Mouse (Mus musculus): ENCODE measurements around the gene B3galt5. TPM values are rescaled to one million over a fixed set of nuclear protein-coding genes. Genes with fewer than 3 reads are reported as not detected.
"Not testable (repeated sequence)": the region's sequence is repeated elsewhere in the genome, so short reads cannot be mapped to it uniquely, and the experiment has no call there.

B3galt5 gene
- total RNA-seq, 2 experiments from 2014 or later: 59.4 to 63.4 TPM

DNA sequence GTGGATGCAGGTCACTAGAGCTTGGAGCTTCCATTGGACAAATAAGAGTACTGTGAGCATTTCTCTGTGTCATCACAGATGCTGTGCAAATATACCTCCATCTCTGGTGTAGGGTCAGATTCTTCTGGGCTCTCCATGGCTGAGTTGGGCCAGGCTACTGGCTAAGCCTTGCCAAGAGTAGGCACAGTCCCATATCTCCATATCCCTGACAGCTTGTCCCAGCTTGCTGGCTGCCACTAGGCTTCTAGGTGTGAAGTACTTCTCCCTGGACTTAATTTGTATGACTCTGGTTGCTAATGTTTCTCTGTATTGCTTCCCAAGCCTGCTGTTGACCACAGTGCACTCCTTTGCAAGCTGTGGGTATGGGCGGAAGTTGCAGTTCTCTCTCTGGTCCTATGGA lies 16.5 kb downstream of the B3galt5 start:
- DNase-seq (ENCODE audit: low spot score in 2 of 2): no peak

- no peak for DNase-seq (ENCODE audit: low spot score in 2 of 2)
These were observed 22.8 kb downstream of the B3galt5 start for GRCm38 (mm10) chr16:96258429-96258828.

DNA sequence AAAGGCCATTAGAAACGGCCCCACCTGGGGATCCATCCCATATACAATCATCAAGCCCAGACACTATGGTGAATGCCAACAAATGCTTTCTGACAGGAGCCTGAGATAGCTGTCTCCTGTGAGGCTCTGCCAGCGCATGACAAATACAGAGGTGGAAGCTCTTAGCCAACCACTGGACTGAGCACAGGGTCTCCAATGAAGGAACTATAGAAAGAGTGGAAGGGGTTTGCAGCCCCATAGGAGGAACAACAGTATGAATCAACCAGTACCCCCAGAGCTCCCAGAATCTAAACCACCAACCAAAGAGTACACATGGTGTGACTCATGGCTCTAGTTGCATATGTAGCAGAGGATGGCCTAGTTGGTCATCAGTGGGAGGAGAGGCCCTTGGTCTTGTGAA lies 36.1 kb downstream of the B3galt5 start:
- DNase-seq (ENCODE audit: low spot score in 2 of 2): no peak

DNA sequence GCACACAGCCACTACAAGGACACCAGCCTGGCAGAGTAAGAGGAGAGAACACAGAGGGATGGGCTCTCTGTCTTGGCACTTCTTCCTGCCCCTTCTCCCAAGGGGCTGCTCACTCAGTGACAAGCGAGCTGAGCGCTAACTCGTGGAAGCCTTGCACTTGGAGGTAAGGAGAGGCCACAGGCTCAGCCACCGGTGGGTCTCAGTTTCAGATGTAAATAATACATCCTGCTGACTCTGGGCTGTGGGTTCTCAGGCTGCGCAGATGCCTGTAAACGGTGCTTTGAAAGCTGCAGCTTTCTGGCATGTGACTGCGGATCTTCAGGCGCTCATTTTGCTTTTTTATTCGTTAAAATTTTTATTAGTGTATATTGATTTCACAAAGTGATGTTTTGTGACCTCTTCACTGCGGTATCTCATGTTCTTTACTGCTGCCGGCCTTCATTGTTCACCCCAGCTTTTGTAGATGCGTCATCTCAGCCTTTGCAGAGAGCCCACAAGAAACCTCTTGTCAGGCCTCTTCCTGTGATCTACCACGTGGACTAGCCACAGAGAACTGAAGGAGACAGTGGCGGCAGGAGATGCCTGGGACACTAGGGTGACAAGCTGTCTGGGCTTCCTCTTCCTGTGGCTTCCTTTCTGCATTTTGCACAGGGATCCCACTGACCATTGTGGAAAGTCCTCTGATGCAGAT lies 37.5 kb downstream of the B3galt5 start:
- DNase-seq (ENCODE audit: low spot score in 2 of 2): peak in 1 of 2 experiments; percentile 57

GRCm38 (mm10) chr16:96276596-96276995 lies 41.0 kb downstream of the B3galt5 start:
- DNase-seq (ENCODE audit: low spot score in 2 of 2): no peak

- peak in 1 of 2 experiments; percentile 53 for DNase-seq (ENCODE audit: low spot score in 2 of 2)
These were observed 43.1 kb downstream of the B3galt5 start for GRCm38 (mm10) chr16:96278491-96279224.

DNA sequence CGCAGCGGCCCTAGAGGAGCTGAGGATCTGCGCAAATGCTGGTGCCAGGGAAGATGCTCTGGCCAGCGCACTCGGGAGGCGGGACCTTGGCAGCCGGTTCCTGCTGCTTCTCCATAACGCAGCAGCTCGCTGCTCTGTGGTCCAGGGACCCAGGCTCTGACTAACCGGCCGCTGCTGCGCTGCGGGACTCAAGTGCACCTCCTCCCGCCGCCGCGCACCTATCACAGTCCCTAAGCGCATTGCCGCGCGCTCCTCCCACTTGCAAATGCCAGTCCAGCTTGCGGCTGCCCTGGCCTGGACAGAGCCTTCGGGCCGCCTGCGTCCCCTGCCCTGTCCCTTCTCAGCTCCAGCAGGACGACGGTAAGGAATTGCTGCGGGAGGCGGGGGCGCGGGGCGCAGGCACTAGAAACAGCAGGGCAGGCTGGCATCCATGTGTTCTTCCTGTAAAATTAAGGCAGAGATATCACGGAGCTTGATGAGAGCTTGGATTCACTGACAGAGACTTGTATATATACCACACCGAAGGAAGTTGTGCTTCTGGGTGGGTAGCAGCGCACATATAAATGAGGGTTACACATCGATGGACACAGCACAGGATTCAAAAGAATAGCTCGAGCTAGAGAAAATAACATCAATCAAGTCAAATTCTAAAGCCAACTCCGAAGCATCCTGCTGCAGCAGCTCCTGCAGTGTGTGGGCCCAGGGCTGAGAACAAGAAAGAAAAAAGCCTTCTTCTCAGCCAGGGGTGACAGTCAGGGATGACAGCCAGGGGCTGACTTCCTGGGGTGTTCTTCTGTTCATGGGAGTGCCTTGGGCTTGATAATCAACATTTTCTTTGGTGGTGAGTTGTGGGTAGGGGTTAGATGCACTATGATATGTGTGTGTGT lies 45.4 kb downstream of the B3galt5 start:
- peak; percentile 46 to 72 for DNase-seq (ENCODE audit: low spot score in 2 of 2)

DNA sequence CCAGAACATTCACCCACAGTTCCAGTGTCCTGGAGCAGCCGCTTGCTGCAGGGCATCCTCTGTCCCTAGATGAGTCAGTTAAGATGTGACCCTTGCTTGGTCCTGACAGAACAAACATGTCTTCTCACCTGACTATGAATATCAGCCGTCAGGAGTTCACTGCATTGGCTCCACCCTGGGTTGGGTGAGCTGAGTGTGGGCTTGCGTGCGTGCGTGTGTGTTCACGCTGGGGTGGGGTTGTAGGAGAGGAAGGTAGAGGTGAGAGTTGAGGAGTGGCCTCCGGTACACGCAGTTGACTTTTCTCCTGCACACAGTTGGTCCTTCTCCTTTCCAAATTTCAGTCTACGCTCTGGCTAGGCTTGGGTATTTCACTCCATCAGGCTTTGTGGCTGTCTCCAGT lies 47.0 kb downstream of the B3galt5 start:
- no peak for DNase-seq (ENCODE audit: low spot score in 2 of 2)

- no peak for DNase-seq (ENCODE audit: low spot score in 2 of 2)
These were observed 56.3 kb downstream of the B3galt5 start for GRCm38 (mm10) chr16:96291885-96292284.

DNA sequence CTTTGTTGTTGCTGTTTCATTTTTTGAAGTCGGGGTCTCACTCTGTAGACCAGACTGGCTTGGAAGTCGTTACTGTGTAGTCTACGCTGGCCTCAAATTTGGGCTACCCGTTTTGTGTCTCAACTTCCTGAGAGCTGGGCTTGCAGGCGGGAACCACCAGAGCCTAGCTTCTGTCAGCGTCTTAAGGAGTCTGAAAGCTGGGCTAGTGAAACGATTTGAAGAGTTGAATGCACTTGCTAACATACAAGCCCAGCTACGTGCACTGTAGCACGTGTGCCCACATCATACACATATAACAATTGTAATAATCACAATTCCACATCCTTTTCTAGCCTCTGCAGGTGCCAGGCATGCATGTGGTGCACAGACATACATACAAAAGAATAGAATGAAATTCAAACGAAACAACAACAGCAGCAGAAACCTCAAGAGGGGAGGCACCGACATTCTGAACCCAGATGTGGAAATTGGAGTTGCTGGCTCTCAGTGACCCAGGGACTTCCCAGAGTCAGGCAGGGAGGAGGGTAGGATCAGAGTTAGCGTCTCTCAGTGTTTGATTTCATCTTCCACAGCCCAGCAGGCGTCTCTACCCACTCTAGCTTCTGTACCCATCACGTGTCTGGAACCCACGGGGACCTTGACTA lies 57.1 kb downstream of the B3galt5 start:
- DNase-seq (ENCODE audit: low spot score in 2 of 2): peak in 1 of 2 experiments; percentile 21

DNA sequence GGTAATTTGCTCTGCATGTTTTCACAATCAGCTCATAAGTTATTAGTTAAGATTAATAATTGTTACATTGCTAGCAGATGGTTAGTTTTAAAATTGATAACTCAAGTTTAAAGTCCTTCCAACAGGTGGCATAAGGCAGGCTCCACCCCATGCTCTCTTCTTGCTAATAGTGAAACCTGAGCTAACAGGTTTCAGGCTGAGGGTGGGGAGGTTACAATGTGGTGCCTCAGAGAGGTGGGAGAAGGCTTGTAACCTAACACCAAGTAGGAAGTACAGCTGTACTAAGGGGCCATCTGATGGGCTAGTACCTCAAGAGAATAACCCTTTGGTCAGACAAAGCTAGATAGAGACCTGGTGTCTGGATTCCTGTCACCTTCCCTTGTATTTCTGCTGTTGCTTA lies 62.5 kb downstream of the B3galt5 start:
- DNase-seq (ENCODE audit: low spot score in 2 of 2): no peak

- no peak for DNase-seq (ENCODE audit: low spot score in 2 of 2)
These were observed 63.0 kb downstream of the B3galt5 start for GRCm38 (mm10) chr16:96298574-96298973.

DNA sequence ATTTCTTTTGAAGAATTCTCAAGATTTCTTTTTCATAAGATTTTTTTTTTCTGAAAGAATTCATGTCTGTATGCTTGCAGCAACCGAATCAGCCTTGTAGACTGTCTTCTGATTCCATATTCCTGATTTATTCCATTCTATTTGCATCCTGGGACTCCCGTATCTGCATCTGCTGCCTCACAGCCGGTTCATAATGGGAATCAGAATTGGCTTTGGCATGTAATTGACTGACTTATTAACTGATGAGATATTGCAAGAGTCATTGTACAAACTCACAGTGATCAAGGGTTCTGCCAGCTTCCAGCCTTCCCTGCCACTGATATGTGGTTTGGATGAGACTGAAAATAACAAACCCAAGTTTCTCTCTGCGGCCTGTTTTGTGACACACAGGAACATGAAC lies 67.8 kb downstream of the B3galt5 start:
- peak in 1 of 2 experiments; percentile 50 for DNase-seq (ENCODE audit: low spot score in 2 of 2)

DNA sequence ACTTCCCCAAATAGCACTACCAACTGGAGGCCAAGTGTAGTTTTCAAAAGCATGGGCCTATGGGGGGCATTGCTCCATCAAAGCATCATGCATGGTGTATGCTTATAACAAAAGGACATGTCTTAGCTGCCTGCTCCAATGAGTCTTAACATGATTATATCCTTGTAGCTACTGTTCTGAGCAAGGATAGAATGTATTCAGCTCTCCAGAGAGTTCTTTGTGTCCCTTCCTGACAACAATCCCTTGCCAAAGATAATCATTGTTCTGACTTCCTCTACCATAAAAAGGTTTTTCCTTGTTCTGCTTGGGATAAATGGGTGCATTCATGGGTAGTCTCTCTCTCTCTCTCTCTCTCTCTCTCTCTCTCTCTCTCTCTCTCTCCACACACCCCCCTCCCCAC lies 68.8 kb downstream of the B3galt5 start:
- DNase-seq (ENCODE audit: low spot score in 2 of 2): no peak

DNA sequence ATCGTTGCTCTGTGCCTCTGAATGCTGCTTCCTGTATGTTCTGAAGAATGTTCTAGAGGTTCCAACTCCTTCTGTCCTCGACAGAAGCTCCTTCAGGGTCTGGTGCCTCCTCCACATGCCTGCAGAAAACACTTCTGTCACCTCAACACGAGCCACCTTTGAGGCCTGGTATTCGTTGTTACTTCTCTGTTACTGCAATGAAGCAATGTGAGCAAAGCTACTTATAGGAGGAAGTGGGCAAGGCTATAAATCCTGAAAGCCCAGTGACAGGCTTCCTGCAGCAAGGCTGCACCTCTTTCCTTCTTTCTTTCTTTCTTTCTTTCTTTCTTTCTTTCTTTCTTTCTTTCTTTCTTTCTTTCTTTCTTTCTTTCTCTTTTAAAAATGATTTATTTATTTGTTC lies 71.3 kb downstream of the B3galt5 start:
- DNase-seq (ENCODE audit: low spot score in 2 of 2): no peak

DNA sequence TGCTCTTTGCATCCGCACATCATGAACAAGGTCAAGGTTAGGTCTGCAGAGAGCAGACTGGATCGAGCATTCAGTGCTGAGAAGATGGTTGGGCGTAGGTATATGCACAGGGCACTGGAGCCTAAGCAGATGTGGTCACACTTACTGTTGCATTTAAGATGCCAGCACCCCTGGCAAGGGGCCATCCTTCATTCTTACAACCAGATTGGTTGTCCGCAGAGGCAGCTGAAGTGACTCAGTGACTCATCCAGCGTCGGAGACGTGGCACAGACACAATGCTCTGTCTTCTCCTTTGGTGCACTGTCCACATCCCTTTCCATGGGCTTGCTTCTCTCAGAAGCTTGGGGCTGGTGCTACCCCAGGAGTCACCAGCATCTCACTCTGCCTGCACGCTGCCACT lies 82.2 kb downstream of the B3galt5 start:
- DNase-seq (ENCODE audit: low spot score in 2 of 2): no peak

- DNase-seq (ENCODE audit: low spot score in 2 of 2): no peak
These were observed 87.1 kb downstream of the B3galt5 start for GRCm38 (mm10) chr16:96322739-96323138.

GRCm38 (mm10) chr16:96323166-96323565 lies 87.6 kb downstream of the B3galt5 start:
- no peak for DNase-seq (ENCODE audit: low spot score in 2 of 2)

DNA sequence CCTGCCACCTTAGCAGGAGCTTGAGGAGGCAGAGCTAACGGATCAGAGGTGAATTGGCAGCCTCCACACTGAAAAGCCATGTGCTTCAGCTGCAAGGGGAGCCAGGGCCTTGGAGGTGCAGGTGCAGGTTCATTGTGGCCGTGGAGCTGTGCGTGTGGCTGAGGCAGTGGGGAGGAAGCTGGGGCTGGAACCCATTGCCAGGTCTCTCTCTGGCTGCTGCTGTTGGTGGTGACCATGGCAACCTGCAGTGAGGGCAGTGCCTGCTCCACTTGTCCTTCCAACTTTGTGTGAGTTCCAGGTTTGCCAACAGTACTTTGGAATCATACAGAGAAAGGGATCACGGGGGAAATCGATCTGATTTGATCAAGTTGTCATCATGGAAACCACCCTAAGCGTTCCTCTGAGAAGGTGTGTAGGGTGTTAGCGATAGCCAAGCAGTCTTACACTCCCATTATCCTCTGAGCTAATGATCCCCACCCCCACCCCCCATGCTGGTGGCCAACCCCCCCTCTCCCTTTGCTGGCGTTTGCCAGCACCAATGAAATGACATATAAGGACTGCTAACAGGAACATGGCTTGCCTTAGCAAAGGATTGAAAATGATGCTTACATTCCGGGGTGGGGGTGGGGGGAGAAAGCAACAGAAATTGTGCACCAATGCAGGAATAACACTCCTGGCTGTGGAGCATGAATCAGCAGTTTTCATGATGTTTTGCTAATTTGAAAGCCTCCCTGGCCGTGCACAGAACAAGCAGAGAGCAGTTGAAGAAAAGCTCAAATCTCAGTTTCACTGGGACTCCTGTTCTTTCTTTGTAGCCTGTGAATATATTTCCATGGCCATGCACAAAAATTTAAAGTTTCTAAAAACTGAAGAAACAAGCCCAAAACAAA lies 90.8 kb downstream of the B3galt5 start:
- peak in 1 of 2 experiments; percentile 59 for DNase-seq (ENCODE audit: low spot score in 2 of 2)

DNA sequence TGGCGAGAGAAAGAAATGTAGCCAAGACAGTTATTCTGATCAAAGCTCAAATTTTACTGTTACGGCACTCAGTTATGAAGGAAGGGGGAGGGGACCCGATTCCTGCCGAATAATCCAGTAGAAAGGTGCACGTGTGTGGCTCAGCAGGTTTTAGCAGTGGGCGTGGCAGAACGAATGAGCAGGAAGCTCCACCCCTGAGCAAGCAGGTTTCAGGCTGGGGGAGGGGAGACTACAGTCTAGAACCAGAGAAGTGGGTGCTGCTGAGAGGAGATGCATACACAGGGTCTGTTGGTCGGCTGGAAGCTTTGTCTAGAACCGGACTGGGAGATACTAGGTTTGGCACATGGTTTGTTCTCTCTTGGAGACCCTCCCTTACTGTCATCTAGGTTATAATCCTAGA lies 91.7 kb downstream of the B3galt5 start:
- not testable (repeated sequence) for DNase-seq (ENCODE audit: low spot score in 2 of 2)
